Mouse (Mus musculus) midbrain, embryonic 10.5 days (tissue): ENCODE measurements around the gene Magea4. TPM values are rescaled to one million over a fixed set of nuclear protein-coding genes. Genes with fewer than 3 reads are reported as not detected.

Experiments
- DNase-seq: peaks from one replicate; pipeline ENCODE4 v3.0.0-alpha.2; 2017; ENCODE audit warnings: low spot score
- H3K27ac ChIP-seq: fragments of 300-500 bp; sonication (generic); replicated peaks from 2 replicates; pipeline ENCODE4 v1.5.1; 2016; ENCODE audit warnings: mild to moderate bottlenecking
- H3K27me3 ChIP-seq: fragments of 300-500 bp; sonication (generic); 2 replicates; pipeline ENCODE4 v1.6.1; 2016; ENCODE audit warnings: low read depth, mild to moderate bottlenecking; ENCODE audit not compliant: poor library complexity, severe bottlenecking
- H3K36me3 ChIP-seq: fragments of 300-500 bp; sonication (generic); 2 replicates; pipeline ENCODE4 v1.6.1; 2016; ENCODE audit warnings: mild to moderate bottlenecking, moderate library complexity
- H3K4me1 ChIP-seq: fragments of 300-500 bp; sonication (generic); 2 replicates; pipeline ENCODE4 v1.6.1; 2016
- H3K4me3 ChIP-seq: fragments of 300-500 bp; sonication (generic); 2 replicates; pipeline ENCODE4 v1.5.1; 2016; ENCODE audit warnings: mild to moderate bottlenecking, moderate library complexity
- H3K9me3 ChIP-seq: fragments of 300-500 bp; sonication (generic); replicated peaks from 2 replicates; pipeline ENCODE4 v1.6.1; 2016; ENCODE audit warnings: mild to moderate bottlenecking
- WGBS: fragments of 180-500 bp; shearing (Covaris S2); methylation state at CpG from one replicate; pipeline ENCODE4 v1.1.7; 2016; 5-methylcytosine and 5-hydroxymethylcytosine counted together
- microRNA counts: library from miRNA; unstranded; fragments of <30 nt; microRNA quantifications from one replicate; lab custom pipeline; 2017
- microRNA-seq: library from miRNA; unstranded; fragments of <30 nt; microRNA quantifications from one replicate; pipeline ENCODE4, GENCODE M21; 2017
- polyA plus RNA-seq: library from polyadenylated mRNA; unstranded; fragments of >200 nt; fragmentation: Nextera tagmentation; extraction: Ambion mirVana; gene quantifications from 2 replicates; pipeline ENCODE4 v1.2.1, GENCODE M21; 2016

Magea4 gene
- not detected in 2 replicates for polyA plus RNA-seq

- 92% methylated on average over 2 of the region's 2 CpGs for WGBS
- Histone ChIP-seq H3K4me1 (no peaks in the 10 kb centered on the region), H3K36me3 (no peaks in the 10 kb centered on the region), H3K27me3 (no peaks in the 10 kb centered on the region), H3K4me3 (no peak within 1 kb of the TSS), H3K9me3 (no peaks in the 10 kb centered on the region), H3K27ac (no peak within 1 kb of the TSS)
- DNase-seq = no peak
Measured at GRCm38 (mm10) chrX:72221717-72222116, at the start of gene Magea4. TSS of gene Magea4 (plus strand) at chrX:72222017.

DNA sequence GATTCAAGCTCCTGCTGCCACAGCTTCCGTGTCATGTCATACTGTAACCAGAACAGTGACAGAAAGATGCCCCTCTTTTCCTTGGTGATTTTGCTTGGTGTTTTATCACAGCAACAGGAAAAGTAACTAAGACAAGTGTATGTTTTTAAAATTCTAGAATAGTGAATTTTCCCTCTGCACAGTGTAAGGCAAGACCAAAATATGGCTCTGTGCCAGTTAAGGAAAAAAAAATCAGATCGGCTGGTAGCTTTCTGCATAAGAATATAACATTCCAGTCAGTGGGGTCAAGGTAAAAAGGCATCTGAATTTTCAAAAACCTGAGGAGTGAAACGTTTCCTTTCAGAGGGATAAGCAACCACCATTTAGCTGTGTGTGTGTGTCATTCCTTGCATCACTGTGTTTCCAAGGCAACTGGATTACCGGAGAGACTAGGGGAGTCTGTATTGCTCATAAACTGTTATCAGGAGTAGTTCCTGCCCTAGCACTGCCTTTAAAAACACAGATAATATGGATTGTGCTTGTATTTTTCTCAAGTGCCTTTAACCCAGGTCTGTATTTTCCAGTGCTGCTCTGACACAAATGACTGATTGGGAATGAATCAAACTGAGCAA is 18.8 kb upstream of the Magea4 start:
- H3K4me3 ChIP-seq = no peak overlapping the region
- H3K36me3 ChIP-seq = no peaks in the 10 kb centered on the region
- H3K27me3 ChIP-seq = no peaks in the 10 kb centered on the region
- 63% methylated on average over 4 of the region's 4 CpGs for WGBS
- no peak overlapping the region for H3K27ac ChIP-seq
- H3K9me3 ChIP-seq = no peaks in the 10 kb centered on the region
- no peaks in the 10 kb centered on the region for H3K4me1 ChIP-seq
- no peak for DNase-seq

DNA sequence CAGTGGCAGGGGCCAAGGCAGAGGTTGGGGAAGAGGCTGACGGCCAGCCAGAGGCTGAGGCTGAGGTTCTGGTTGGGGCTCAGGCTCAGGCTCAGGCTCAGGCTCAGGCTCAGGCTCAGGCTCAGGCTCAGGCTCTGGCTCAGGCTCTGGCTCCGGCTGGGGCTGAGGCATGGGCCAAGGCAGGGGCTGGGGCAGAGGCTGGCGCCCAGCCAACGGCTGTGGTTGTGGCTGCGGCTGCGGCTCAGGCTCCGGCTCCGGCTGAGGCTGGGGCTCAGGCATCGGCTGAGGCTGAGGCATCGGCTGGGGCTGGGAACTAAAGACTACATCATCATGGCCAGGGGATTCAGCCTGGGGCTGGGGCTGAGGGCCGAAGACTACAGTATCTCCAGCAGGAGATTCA is 48.8 kb downstream of the Magea4 start:
- H3K9me3 ChIP-seq = no peaks in the 10 kb centered on the region
- WGBS = 93% methylated on average over 11 of the region's 11 CpGs
- no peak for DNase-seq

More for the DNA sequence above, 48.8 kb downstream of the Magea4 start:
- no peaks in the 10 kb centered on the region for H3K36me3 ChIP-seq
- no peak overlapping the region for H3K4me3 ChIP-seq
- peaks cover 3% of the 10 kb centered on the region; the same call in 1 of the 2 replicates for H3K4me1 ChIP-seq
- H3K27me3 ChIP-seq = peaks cover 8% of the 10 kb centered on the region; the same call in 1 of the 2 replicates
- H3K27ac ChIP-seq = no peak overlapping the region

MicroRNA genes within 50 kb of the gene (microRNA counts, 519-probe panel; counts per million panel counts)
- microRNA mmu-miR-224 (lab: Ali Mortazavi, UCI) (not detected), microRNA mmu-miR-452 (lab: Ali Mortazavi, UCI) (not detected)

Small RNAs within 50 kb of the gene (microRNA-seq; reads per million reads assigned to microRNA genes)
- gene Mir224 (122 reads per million, percentile 54 among the genes with 10 or more reads in this experiment), gene Mir452 (79.9 reads per million, percentile 47 among the genes with 10 or more reads in this experiment)

Other genes starting within 250 kb of the Magea4 start
- gene Fate1, start 249.0 kb upstream of the Magea4 start, polyA plus RNA-seq = not detected in 2 replicates
- 0.15 TPM in 1 of 2 replicates, not detected in the other for gene Cnga2, start 230.2 kb upstream of the Magea4 start, polyA plus RNA-seq
- gene Gabre, start 52.8 kb downstream of the Magea4 start, polyA plus RNA-seq = 0.55 and 0.72 TPM in 2 replicates
- not detected in 2 replicates for gene Magea10, start 164.8 kb downstream of the Magea4 start, polyA plus RNA-seq